Mouse (Mus musculus) thymus, adult 2 months (tissue): ENCODE data around the gene Tradd.

Experiments used
- CTCF ChIP-seq: fragments of 200-500 bp; IDR thresholded peaks from 2 replicates; pipeline ENCODE4 v1.5.1; 2012; ENCODE audit warnings: mild to moderate bottlenecking, control low read depth, low read length, moderate library complexity, borderline replicate concordance; ENCODE audit not compliant: control insufficient read depth, poor library complexity, insufficient read depth; ENCODE audit errors: extremely low read depth
- POLR2A ChIP-seq: fragments of 200-500 bp; IDR thresholded peaks from 2 replicates; pipeline ENCODE4 v1.6.1; 2012; ENCODE audit warnings: mild to moderate bottlenecking, low read length, control low read depth, moderate library complexity; ENCODE audit not compliant: control insufficient read depth, poor library complexity, insufficient read depth; ENCODE audit errors: extremely low read depth

- TF ChIP-seq POLR2A (no peak), CTCF (no peak)
Observed at GRCm38 (mm10) chr8:105269075-105269458, 4.7 kb upstream of the Tradd start.
